Mouse (Mus musculus): ENCODE measurements around the gene Mrpl50.
A peak's percentile ranks its signal among the peaks of the same experiment; 100 is the strongest.

- TF ChIP-seq POLR2A (IDR thresholded peaks at IDR 0.05; ENCODE audit: insufficient read length, low read depth) (peak; percentile 80), MYOG (IDR thresholded peaks at IDR 0.05; ENCODE audit: control insufficient read depth in 1 of 3, insufficient read depth in 1 of 3, insufficient read length in 2 of 3, low read depth in 2 of 3) (no peak), POLR2AphosphoS2 (IDR thresholded peaks at IDR 0.05; ENCODE audit: insufficient read length, low read depth) (peak; percentile 62), CEBPB (IDR thresholded peaks at IDR 0.05; ENCODE audit: insufficient read depth, poor library complexity, severe bottlenecking) (no peak), E2F4 (IDR thresholded peaks at IDR 0.05; ENCODE audit: insufficient read depth) (no peak), USF1 (IDR thresholded peaks at IDR 0.05; ENCODE audit: low read depth) (peak; percentile 11)
These were observed at the start of gene Mrpl50, which contains the start of gene Zfp189 for GRCm38 (mm10) chr4:49520572-49521340.
